Mouse (Mus musculus): ENCODE measurements at regions not wholly inside any gene's neighbourhood (a gene's known extent, or its start where the extent isn't known, plus 50 kb on each side); places are given as distances from the start of the nearest gene placed in this dataset.

DNA sequence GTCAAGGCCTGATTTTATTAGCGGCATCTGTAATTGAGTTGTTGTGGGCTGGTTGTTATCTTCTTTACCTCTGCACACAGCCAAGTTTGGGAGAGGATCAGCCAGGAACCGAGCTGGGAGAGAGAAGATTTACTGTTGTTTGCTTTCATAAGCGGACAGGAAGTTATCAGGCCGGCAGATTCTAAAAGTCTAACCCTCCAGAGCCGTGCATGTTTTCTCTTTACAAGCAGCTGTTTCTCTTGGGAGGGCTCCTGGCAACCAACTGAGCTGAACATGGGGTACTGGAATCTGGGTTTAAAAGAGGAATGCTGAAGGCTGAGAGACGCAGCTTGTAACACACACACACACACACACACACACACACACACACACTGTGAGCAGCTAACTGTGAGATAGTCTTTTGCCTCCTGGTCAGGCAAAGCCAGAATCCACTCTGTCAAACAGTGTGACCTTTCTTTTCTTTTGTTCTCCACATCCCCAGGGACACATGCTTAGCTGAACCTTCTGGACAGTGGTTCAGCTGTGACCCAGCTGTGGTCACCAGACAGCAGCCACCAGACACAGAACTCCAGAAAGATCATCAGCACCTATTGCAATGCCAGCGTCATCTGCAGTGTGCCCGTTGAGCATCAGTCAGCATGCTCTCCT lies 82.5 kb upstream of the Sash1 start:
- no peak overlapping the region for H3K4me3 ChIP-seq (replicated peaks in 1 of 3; ENCODE audit: low read depth in 2 of 3, low read length in 2 of 3, poor library complexity in 1 of 3)
- in situ Hi-C loops (cut with MboI; ENCODE audit: low pct_ligation_motif_present, low pct_unique_long_range_greater_than_20kb, low sequenced_read_pairs): loop anchor here (25.0 kb wide), 1 partner anchor 1131 kb away; the partner anchor contains the start of gene Zc3h12d
- TF ChIP-seq UBTF (IDR thresholded peaks at IDR 0.05; ENCODE audit: low read depth, low read length) (no peak), ZNF384 (IDR thresholded peaks at IDR 0.05; ENCODE audit: low read depth, low read length) (no peak), MXI1 (IDR thresholded peaks at IDR 0.05; ENCODE audit: low read depth, low read length) (no peak), HCFC1 (IDR thresholded peaks at IDR 0.05; ENCODE audit: low read depth, low read length) (no peak)
- H3K4me1 ChIP-seq (ENCODE audit: control insufficient read depth in 1 of 2, insufficient read depth in 2 of 2): peaks cover under 1 to 9% of the 10 kb centered on the region in 2 experiments; a peak in 2 of 4 replicates
- H3K9me3 ChIP-seq (replicated peaks; ENCODE audit: low read length): no peaks in the 10 kb centered on the region
- no peak for DNase-seq (ENCODE audit: extremely low read depth)
- no peak overlapping the region for H3K4me2 ChIP-seq (ENCODE audit: insufficient read depth, low read depth, poor library complexity, severe bottlenecking)
- H3K27me3 ChIP-seq (replicated peaks): no peaks in the 10 kb centered on the region
- H3K27ac ChIP-seq (ENCODE audit: insufficient read depth, low read depth): no peak overlapping the region
- H3K79me2 ChIP-seq (replicated peaks; ENCODE audit: control insufficient read depth, extremely low read depth, insufficient read depth, poor library complexity, severe bottlenecking): no peaks in the 10 kb centered on the region
- no peak overlapping the region for H3K9ac ChIP-seq (ENCODE audit: insufficient read depth, low read depth)
- dilution Hi-C loops (cut with MboI; ENCODE audit: extremely low pct_ligation_motif_present, extremely low pct_unique_long_range_greater_than_20kb, low sequenced_read_pairs): no loop called here
- no peaks in the 10 kb centered on the region for H3K36me3 ChIP-seq (replicated peaks in 1 of 2; ENCODE audit: control insufficient read depth in 1 of 2, insufficient read depth in 1 of 2, low read length in 1 of 2)

DNA sequence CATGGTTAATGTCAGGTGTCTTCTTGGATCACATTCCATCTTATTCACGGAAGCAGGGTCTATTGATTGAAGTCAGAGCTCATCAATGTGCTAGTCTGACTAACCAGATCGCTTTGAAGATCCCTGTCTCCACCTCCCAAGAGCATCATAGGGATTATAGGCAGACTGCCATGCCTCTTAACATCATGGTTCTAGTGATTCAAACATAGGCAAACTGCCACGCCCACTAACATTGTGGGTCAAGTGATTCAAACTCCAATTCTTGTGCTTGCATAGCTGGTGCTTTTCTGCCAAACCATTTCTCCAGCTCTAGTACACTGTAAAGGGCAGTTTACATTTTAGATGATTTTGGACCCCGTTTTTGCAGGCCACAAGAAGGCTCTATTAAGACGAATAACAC lies 77.1 kb upstream of the Sash1 start:
- Histone ChIP-seq H3K27me3 (replicated peaks) (no peaks in the 10 kb centered on the region), H3K27ac (ENCODE audit: insufficient read depth, low read depth) (no peak overlapping the region), H3K4me3 (replicated peaks in 1 of 3; ENCODE audit: low read depth in 2 of 3, low read length in 2 of 3, poor library complexity in 1 of 3) (no peak overlapping the region), H3K9me3 (replicated peaks; ENCODE audit: low read length) (no peaks in the 10 kb centered on the region), H3K4me2 (ENCODE audit: insufficient read depth, low read depth, poor library complexity, severe bottlenecking) (no peak overlapping the region), H3K36me3 (replicated peaks in 1 of 2; ENCODE audit: control insufficient read depth in 1 of 2, insufficient read depth in 1 of 2, low read length in 1 of 2) (no peaks in the 10 kb centered on the region), H3K9ac (ENCODE audit: insufficient read depth, low read depth) (no peak overlapping the region), H3K79me2 (replicated peaks; ENCODE audit: control insufficient read depth, extremely low read depth, insufficient read depth, poor library complexity, severe bottlenecking) (no peaks in the 10 kb centered on the region), H3K4me1 (ENCODE audit: control insufficient read depth in 1 of 2, insufficient read depth in 2 of 2) (peaks cover 0 to 9% of the 10 kb centered on the region in 2 experiments; a peak in 3 of 4 replicates)
- DNase-seq (ENCODE audit: extremely low read depth): no peak
- TF ChIP-seq TCF12 (IDR thresholded peaks at IDR 0.05; ENCODE audit: low read depth, low read length) (no peak), GABPA (IDR thresholded peaks at IDR 0.05; ENCODE audit: insufficient replicate concordance, low read depth, low read length) (no peak)
- in situ Hi-C loops (cut with MboI; ENCODE audit: low pct_ligation_motif_present, low pct_unique_long_range_greater_than_20kb, low sequenced_read_pairs) (loop anchor here (25.0 kb wide), 1 partner anchor 1126 kb away; the partner anchor contains the start of gene Zc3h12d), dilution Hi-C loops (cut with MboI; ENCODE audit: extremely low pct_ligation_motif_present, extremely low pct_unique_long_range_greater_than_20kb, low sequenced_read_pairs) (no loop called here)

DNA sequence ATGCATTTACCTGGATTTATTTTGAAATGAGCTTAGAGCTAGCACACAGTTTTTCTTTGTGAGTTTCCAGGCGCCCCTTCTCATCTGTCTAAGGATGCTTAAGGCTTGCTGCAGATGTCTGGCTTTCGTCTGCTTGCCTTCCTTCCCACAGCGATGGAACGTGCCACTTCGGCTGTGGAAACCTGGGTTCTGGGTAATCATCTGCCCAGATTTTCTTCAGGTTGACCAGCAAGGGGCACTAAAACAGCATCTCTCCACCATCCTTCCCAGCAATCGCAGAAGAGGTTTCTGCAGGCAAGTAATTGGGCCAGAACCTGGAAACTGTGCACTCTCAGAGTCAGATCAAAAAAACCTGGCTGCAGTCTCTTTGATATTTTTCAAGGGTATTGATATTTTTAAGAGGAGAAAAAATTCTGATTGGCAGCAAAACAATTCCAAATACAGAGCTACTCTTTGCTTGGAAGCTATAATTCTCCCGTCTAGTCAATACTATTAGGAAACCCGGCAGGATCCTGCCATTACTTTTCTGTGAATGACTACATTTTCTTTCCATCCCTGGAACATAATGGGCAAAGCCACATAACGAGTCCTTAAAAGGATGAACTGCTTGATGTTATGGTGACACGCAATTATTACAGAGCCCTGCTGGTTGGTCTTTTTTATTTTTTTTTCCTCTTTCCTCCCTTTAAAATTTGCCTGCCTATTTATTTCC lies 75.2 kb upstream of the Sash1 start:
- no peaks in the 10 kb centered on the region for H3K79me2 ChIP-seq (replicated peaks; ENCODE audit: control insufficient read depth, extremely low read depth, insufficient read depth, poor library complexity, severe bottlenecking)
- no peak overlapping the region for H3K9ac ChIP-seq (ENCODE audit: insufficient read depth, low read depth)
- TF ChIP-seq CTCF (conservative IDR thresholded peaks at IDR 0.05 in 1 of 2, IDR thresholded peaks at IDR 0.05 in 1 of 2; ENCODE audit: low read depth in 2 of 2, low read length in 2 of 2) (peak in 1 of 2 experiments; percentile 13; a peak in 1 of 4 replicates), ZNF384 (IDR thresholded peaks at IDR 0.05; ENCODE audit: low read depth, low read length) (no peak), TCF12 (IDR thresholded peaks at IDR 0.05; ENCODE audit: low read depth, low read length) (no peak), TBP (conservative IDR thresholded peaks at IDR 0.05; ENCODE audit: low read depth, low read length) (no peak), KAT2A (IDR thresholded peaks at IDR 0.05; ENCODE audit: insufficient replicate concordance, low read length) (no peak), MYC (IDR thresholded peaks at IDR 0.05; ENCODE audit: low read depth, low read length) (no peak), MAX (IDR thresholded peaks at IDR 0.05; ENCODE audit: low read length) (no peak)
- H3K4me2 ChIP-seq (ENCODE audit: insufficient read depth, low read depth, poor library complexity, severe bottlenecking): no peak overlapping the region
- H3K27me3 ChIP-seq (replicated peaks): no peaks in the 10 kb centered on the region
- no peak overlapping the region for H3K4me3 ChIP-seq (replicated peaks in 1 of 3; ENCODE audit: low read depth in 2 of 3, low read length in 2 of 3, poor library complexity in 1 of 3)
- in situ Hi-C loops (cut with MboI; ENCODE audit: low pct_ligation_motif_present, low pct_unique_long_range_greater_than_20kb, low sequenced_read_pairs): loop anchor here (25.0 kb wide), 1 partner anchor 1124 kb away; the partner anchor contains the start of gene Zc3h12d
- no peaks in the 10 kb centered on the region for H3K9me3 ChIP-seq (replicated peaks; ENCODE audit: low read length)
- no peaks in the 10 kb centered on the region for H3K36me3 ChIP-seq (replicated peaks in 1 of 2; ENCODE audit: control insufficient read depth in 1 of 2, insufficient read depth in 1 of 2, low read length in 1 of 2)
- H3K27ac ChIP-seq (ENCODE audit: insufficient read depth, low read depth): no peak overlapping the region
- DNase-seq (ENCODE audit: extremely low read depth): no peak
- dilution Hi-C loops (cut with MboI; ENCODE audit: extremely low pct_ligation_motif_present, extremely low pct_unique_long_range_greater_than_20kb, low sequenced_read_pairs): no loop called here
- H3K4me1 ChIP-seq (ENCODE audit: control insufficient read depth in 1 of 2, insufficient read depth in 2 of 2): peaks cover 15 to 26% of the 10 kb centered on the region in 2 experiments

Data from CH12.LX (cell line).